Comparison of ENCODE assay signal across 35 mouse cellular contexts in the genomic region with DNA sequence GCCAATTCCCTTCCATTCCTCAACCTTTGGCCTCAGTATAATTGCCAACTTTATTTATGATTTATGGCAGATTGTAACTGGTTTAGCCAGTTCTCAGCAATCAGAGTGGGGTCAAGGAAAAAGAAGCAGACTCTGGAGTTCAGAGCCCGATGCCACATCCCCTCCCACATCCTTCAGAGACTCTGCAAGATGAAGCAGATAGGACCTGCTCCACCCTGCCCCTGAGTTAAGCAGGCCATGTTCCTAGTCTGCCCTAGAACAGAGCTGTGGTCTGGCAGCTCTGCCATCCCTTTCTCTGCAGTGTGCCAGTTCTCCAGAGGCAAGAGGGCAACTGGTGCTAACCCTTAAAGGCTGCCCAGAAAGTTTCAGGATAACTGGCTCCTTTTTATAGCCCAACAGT. TPM values are rescaled to one million over a fixed set of nuclear protein-coding genes. Genes with fewer than 3 reads are reported as not detected.
DNase-seq lines count a peak whose midpoint lies in the region; ATAC-seq and TF ChIP-seq lines count a peak whose summit lies in the region.
"Had no signal": no experiment of that assay in that cellular context is flagged by ENCODE, and none has a peak within 500 bp of the region (broad histone marks: within the 10 kb centered on the region; RNA-seq: fewer than 3 reads in every experiment).

No protein-coding gene starts in this region.

- no peak overlapping the region for H3K4me3 ChIP-seq in kidney, adult 2 months (ENCODE audit: insufficient read depth, low read depth, low read length)
- no peak overlapping the region for H3K4me3 ChIP-seq in intestine, postnatal 0 days (ENCODE audit: low read depth, low read length)
- no peak overlapping the region for H3K4me3 ChIP-seq in stomach, postnatal 0 days (ENCODE audit: low read depth, low read length)
- H3K4me3 ChIP-seq: heart, embryonic 10.5 days; hindbrain, embryonic 12.5 days; limb, embryonic 12.5 days; liver, embryonic 15.5 days; midbrain, embryonic 10.5 days; midbrain, embryonic 15.5 days had no signal

- H3K9me3 ChIP-seq in intestine, postnatal 0 days (ENCODE audit: control insufficient read depth): no peaks in the 10 kb centered on the region
- H3K9me3 ChIP-seq in stomach, postnatal 0 days (ENCODE audit: control insufficient read depth, low read length): no peaks in the 10 kb centered on the region
- H3K9me3 ChIP-seq: heart, embryonic 10.5 days; hindbrain, embryonic 12.5 days; limb, embryonic 12.5 days; liver, embryonic 15.5 days; midbrain, embryonic 10.5 days; midbrain, embryonic 15.5 days had no signal

- DNase-seq in kidney, adult 2 months: peak; percentile 22
- no peak for DNase-seq in kidney, adult 8-10 months
- DNase-seq in gonadal fat pad, adult 2 months (ENCODE audit: low read depth): peak; percentile 68
- no peak for DNase-seq in stomach, postnatal 0 days (ENCODE audit: low spot score)
- DNase-seq in natural killer cell, adult 2 months (ENCODE audit: low spot score in 2 of 2): no peak
- DNase-seq in cerebellum, adult 9-10 months: no peak
- DNase-seq: adrenal gland, postnatal 25 days; cerebellum, adult 18-20 months; cerebellum, postnatal 14 days; gastrocnemius, postnatal 14 days; heart, adult 11 months; heart, postnatal 36 days; kidney, adult 18-20 months; kidney, postnatal 4 days; layer of hippocampus, adult 9-11 months; lung, embryonic 14.5 days; lung, postnatal 14 days; right cerebral cortex, postnatal 4 days; thymus, adult 18-20 months; thymus, postnatal 25 days had no signal

- no peaks in the 10 kb centered on the region for H3K36me3 ChIP-seq in kidney, adult 2 months (ENCODE audit: control insufficient read depth, insufficient read depth, low read length)
- no peaks in the 10 kb centered on the region for H3K36me3 ChIP-seq in intestine, postnatal 0 days (ENCODE audit: control insufficient read depth, insufficient read depth)
- no peaks in the 10 kb centered on the region for H3K36me3 ChIP-seq in stomach, postnatal 0 days (ENCODE audit: control insufficient read depth, insufficient read depth, low read length)
- H3K36me3 ChIP-seq: heart, embryonic 10.5 days; hindbrain, embryonic 12.5 days; limb, embryonic 12.5 days; liver, embryonic 15.5 days; midbrain, embryonic 10.5 days; midbrain, embryonic 15.5 days had no signal

- no peak for TF ChIP-seq CTCF in kidney, adult 2 months (conservative IDR thresholded peaks at IDR 0.05; ENCODE audit: insufficient read depth, insufficient read length, low read depth, low read length)
- TF ChIP-seq CTCF in intestine, postnatal 0 days (IDR thresholded peaks at IDR 0.05; ENCODE audit: low read depth): no peak
- no peak for TF ChIP-seq CTCF in stomach, postnatal 0 days (IDR thresholded peaks at IDR 0.05; ENCODE audit: low read depth)

- H3K27me3 ChIP-seq in kidney, adult 2 months (replicated peaks; ENCODE audit: control insufficient read depth, insufficient read depth, low read length): no peaks in the 10 kb centered on the region
- H3K27me3 ChIP-seq in intestine, postnatal 0 days (replicated peaks; ENCODE audit: control insufficient read depth, insufficient read depth, low read length): no peaks in the 10 kb centered on the region
- H3K27me3 ChIP-seq in stomach, postnatal 0 days (ENCODE audit: control insufficient read depth, insufficient read depth, low read length): no peaks in the 10 kb centered on the region
- H3K27me3 ChIP-seq: hindbrain, embryonic 12.5 days; limb, embryonic 12.5 days; liver, embryonic 15.5 days; midbrain, embryonic 15.5 days had no signal

- H3K4me2 ChIP-seq in intestine, postnatal 0 days (replicated peaks; ENCODE audit: low read depth): peak overlapping the region; percentile 35
- H3K4me2 ChIP-seq in stomach, postnatal 0 days (replicated peaks; ENCODE audit: low read depth): no peak overlapping the region
- H3K4me2 ChIP-seq: hindbrain, embryonic 12.5 days; limb, embryonic 12.5 days; liver, embryonic 15.5 days; lung, embryonic 14.5 days; midbrain, embryonic 15.5 days had no signal

- WGBS in kidney, adult 2 months: 51% methylated on average over 1 of the region's 1 CpGs
- 23% methylated on average over 1 of the region's 1 CpGs for WGBS in intestine, postnatal 0 days
- WGBS in stomach, postnatal 0 days: 29% methylated on average over 1 of the region's 1 CpGs

- no peak for TF ChIP-seq EP300 in stomach, postnatal 0 days (optimal IDR thresholded peaks at IDR 0.05)

- H3K9ac ChIP-seq in intestine, postnatal 0 days (ENCODE audit: low read depth, low read length): no peak overlapping the region
- no peak overlapping the region for H3K9ac ChIP-seq in stomach, postnatal 0 days (ENCODE audit: low read length)
- H3K9ac ChIP-seq: hindbrain, embryonic 12.5 days; limb, embryonic 12.5 days; liver, embryonic 15.5 days; lung, embryonic 14.5 days; midbrain, embryonic 15.5 days had no signal

- no peak overlapping the region for H3K27ac ChIP-seq in kidney, adult 2 months (ENCODE audit: insufficient read depth, low read depth, low read length)
- peak overlapping the region; percentile 70 for H3K27ac ChIP-seq in intestine, postnatal 0 days (ENCODE audit: low read depth, low read length)
- peak overlapping the region; percentile 69 for H3K27ac ChIP-seq in stomach, postnatal 0 days (replicated peaks)
- H3K27ac ChIP-seq: hindbrain, embryonic 12.5 days; hindbrain, postnatal 0 days; kidney, postnatal 0 days; limb, embryonic 12.5 days; liver, embryonic 15.5 days; midbrain, embryonic 10.5 days; midbrain, embryonic 15.5 days had no signal

- ATAC-seq in intestine, postnatal 0 days: peak; percentile 68
- no peak for ATAC-seq in stomach, postnatal 0 days (ENCODE audit: low FRiP score, low TSS enrichment)
- ATAC-seq: CD4-positive, CD25-positive, alpha-beta regulatory T cell, adult 4 months; forebrain, embryonic 14.5 days; hindbrain, postnatal 0 days; midbrain, embryonic 15.5 days had no signal

- H3K4me1 ChIP-seq in kidney, adult 2 months (ENCODE audit: control insufficient read depth, insufficient read depth, low read length): no peaks in the 10 kb centered on the region
- peaks cover 3% of the 10 kb centered on the region; the same call in 1 of the 2 replicates for H3K4me1 ChIP-seq in intestine, postnatal 0 days (replicated peaks; ENCODE audit: control insufficient read depth, insufficient read depth, low read length)
- no peaks in the 10 kb centered on the region for H3K4me1 ChIP-seq in stomach, postnatal 0 days (replicated peaks; ENCODE audit: control insufficient read depth, insufficient read depth)
- H3K4me1 ChIP-seq: hindbrain, embryonic 12.5 days; limb, embryonic 12.5 days; liver, embryonic 15.5 days; midbrain, embryonic 10.5 days; midbrain, embryonic 15.5 days had no signal

- TF ChIP-seq POLR2A in kidney, adult 2 months (IDR thresholded peaks at IDR 0.05; ENCODE audit: low read depth, low read length): no peak

RNA-seq across cellular contexts. Expression of a gene that starts 4.4 kb away (rescaled TPM):
- polyA plus RNA-seq in kidney, adult 2 months (2012; rRNA removed): 5.3 and 5.8 TPM in 2 replicates
- 56.1 and 58.8 TPM in 2 replicates for polyA plus RNA-seq in gonadal fat pad, adult 2 months (2012; rRNA removed)
- 10.5 and 11.2 TPM in 2 replicates for polyA plus RNA-seq in intestine, postnatal 0 days (2015; fragmentation: Nextera tagmentation; extraction: Ambion mirVana)
- polyA plus RNA-seq in stomach, postnatal 0 days (2015; fragmentation: Nextera tagmentation; extraction: Ambion mirVana): 21.4 and 24.8 TPM in 2 replicates
- polyA plus RNA-seq: CD4-positive, CD25-positive, alpha-beta regulatory T cell, adult 4 months; embryonic facial prominence, embryonic 11.5 days; forebrain, embryonic 14.5 days; heart, embryonic 10.5 days; heart, embryonic 16.5 days; hindbrain, embryonic 12.5 days; hindbrain, postnatal 0 days; limb, embryonic 12.5 days; liver, adult 2 months; liver, embryonic 15.5 days; lung, embryonic 14.5 days; midbrain, embryonic 10.5 days; midbrain, embryonic 15.5 days; neural tube, embryonic 11.5 days had no signal

RNA-seq across cellular contexts. Expression of a gene that starts 49.0 kb away (rescaled TPM):
- polyA plus RNA-seq in kidney, adult 2 months (2012; rRNA removed): 0.29 and 0.55 TPM in 2 replicates
- 0.73 and 1.1 TPM in 2 replicates for polyA plus RNA-seq in gonadal fat pad, adult 2 months (2012; rRNA removed)
- 4.0 and 4.7 TPM in 2 replicates for polyA plus RNA-seq in intestine, postnatal 0 days (2015; fragmentation: Nextera tagmentation; extraction: Ambion mirVana)
- 5.6 and 6.0 TPM in 2 replicates for polyA plus RNA-seq in stomach, postnatal 0 days (2015; fragmentation: Nextera tagmentation; extraction: Ambion mirVana)
- polyA plus RNA-seq: CD4-positive, CD25-positive, alpha-beta regulatory T cell, adult 4 months; liver, adult 2 months; liver, embryonic 15.5 days had no signal

Comparison
In these comparisons a context has a peak if more than half of its experiments do, and no peak if none do; other contexts are left out.
1. DNase-seq: peak in kidney, adult 2 months (single experiment) and gonadal fat pad, adult 2 months (single experiment); none in kidney, adult 8-10 months (0 of 2), stomach, postnatal 0 days (single experiment), natural killer cell, adult 2 months (0 of 2) and cerebellum, adult 9-10 months (single experiment).